Mouse (Mus musculus) splenic B cell, adult 2 months (primary cell): ENCODE measurements around the gene D630045J12Rik.

ENCODE experiments used
- DNase-seq: peaks from one replicate; pipeline ENCODE4 v3.0.0-alpha.2; 2011; ENCODE audit warnings: low read depth, low spot score
- H3K27me3 ChIP-seq: 2 replicates; pipeline ENCODE4 v1.6.1; 2012; ENCODE audit warnings: mild to moderate bottlenecking, low read length, moderate library complexity, mixed read lengths; ENCODE audit not compliant: control insufficient read depth, poor library complexity, insufficient read depth, severe bottlenecking
- H3K36me3 ChIP-seq: 2 replicates; pipeline ENCODE4 v1.6.1; 2012; ENCODE audit warnings: mild to moderate bottlenecking, low read length, moderate library complexity, mixed read lengths; ENCODE audit not compliant: control insufficient read depth, poor library complexity, insufficient read depth, severe bottlenecking

Gene D630045J12Rik

DNA sequence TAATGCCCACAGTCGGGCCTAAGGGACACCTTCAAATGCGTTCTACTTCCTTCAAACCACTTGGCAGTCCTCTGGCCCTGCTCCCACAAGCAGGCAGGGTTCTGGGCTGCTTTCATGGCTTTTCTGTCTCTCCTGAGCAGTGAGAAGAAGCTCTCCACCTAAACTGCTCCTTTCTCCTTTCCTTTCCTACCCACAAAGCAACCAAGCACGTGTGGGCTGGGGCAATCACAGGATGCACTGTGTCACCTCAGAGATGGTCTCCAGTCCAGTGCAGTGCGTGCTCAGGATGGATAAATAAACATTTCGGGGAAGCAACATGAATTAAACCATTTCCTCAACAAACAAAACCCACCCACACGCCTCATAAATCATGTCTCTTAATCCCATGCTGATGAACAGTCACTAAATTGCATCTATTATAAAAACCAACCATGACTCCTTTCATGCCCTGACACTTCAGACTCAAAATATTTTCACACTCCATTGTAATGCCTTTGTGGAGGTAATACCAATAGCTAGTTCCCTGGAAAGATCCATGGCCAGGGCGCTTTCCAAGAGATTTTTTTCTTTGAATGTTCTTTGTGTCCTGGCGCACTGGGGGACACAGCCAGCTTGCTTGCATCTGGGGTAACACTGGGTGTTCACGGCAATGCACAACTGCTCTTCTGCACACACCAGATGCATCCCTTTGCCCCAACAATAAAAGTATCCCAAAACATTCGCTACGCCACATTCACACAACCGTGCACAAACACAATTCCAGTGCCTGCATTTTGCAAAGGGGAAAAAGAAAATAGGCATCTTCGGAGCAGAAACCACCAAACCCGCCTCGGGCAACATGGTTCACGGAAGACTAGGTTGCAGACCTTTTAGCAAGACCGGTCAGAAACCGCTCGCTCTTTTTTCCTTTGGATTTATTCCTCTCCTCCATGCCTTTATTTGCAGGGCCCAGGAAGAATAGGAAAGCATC is 758 bp downstream of the D630045J12Rik start:
- no peak for DNase-seq
- Histone ChIP-seq H3K36me3 (no peaks in the 10 kb centered on the region), H3K27me3 (no peaks in the 10 kb centered on the region)

GRCm38 (mm10) chr6:38252139-38252538 is 1.7 kb downstream of the D630045J12Rik start:
- H3K27me3 ChIP-seq: no peaks in the 10 kb centered on the region
- no peak for DNase-seq
- H3K36me3 ChIP-seq: no peaks in the 10 kb centered on the region

GRCm38 (mm10) chr6:38251464-38251863 is 2.3 kb downstream of the D630045J12Rik start:
- no peak for DNase-seq
- H3K27me3 ChIP-seq: no peaks in the 10 kb centered on the region
- no peaks in the 10 kb centered on the region for H3K36me3 ChIP-seq

- DNase-seq: no peak
- no peaks in the 10 kb centered on the region for H3K27me3 ChIP-seq
- H3K36me3 ChIP-seq: no peaks in the 10 kb centered on the region
Observed at GRCm38 (mm10) chr6:38247362-38247761, 6.4 kb downstream of the D630045J12Rik start.

DNA sequence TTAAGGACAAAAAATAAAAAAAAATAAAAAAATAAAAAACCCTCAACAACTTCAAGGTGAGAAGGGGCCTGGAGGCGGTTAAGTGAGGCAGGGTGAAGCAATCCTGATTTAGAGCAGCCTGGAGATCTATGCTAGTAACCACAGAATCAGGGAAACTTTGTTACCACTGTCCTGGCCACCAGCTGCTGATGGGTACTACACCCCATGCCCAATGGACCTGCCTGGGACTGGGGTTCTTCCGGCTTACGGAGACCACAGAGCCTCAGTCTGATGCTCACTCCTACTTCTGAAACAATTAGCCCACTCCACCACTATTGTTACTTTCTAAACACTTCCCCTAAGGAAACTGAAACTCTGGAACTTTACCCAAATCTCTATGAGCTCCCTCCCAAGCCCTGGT is 9.0 kb downstream of the D630045J12Rik start:
- Histone ChIP-seq H3K36me3 (no peaks in the 10 kb centered on the region), H3K27me3 (no peaks in the 10 kb centered on the region)
- no peak for DNase-seq

- Histone ChIP-seq H3K27me3 (no peaks in the 10 kb centered on the region), H3K36me3 (no peaks in the 10 kb centered on the region)
- no peak for DNase-seq
Observed at GRCm38 (mm10) chr6:38244167-38244566, 9.6 kb downstream of the D630045J12Rik start.

DNA sequence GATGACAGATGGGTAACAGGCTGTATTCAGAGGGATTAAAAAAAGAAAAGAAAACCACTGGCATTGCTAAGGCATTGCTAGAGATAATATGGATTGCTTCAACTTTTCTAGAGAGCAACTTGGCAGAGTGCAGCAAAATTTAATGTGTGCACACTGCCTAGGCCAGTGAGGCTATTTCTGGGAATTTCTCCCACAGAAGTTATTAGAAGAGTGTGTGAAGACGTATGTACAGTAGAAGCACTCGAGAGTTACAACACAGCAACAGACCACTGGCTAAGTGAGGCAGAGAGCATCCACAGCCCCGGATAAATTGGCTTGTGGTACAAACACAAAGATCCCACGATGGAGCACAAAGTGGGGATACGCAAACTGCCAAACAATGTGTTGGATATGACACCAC is 11.0 kb downstream of the D630045J12Rik start:
- H3K27me3 ChIP-seq: no peaks in the 10 kb centered on the region
- no peak for DNase-seq
- no peaks in the 10 kb centered on the region for H3K36me3 ChIP-seq

GRCm38 (mm10) chr6:38242295-38242830 is 11.4 kb downstream of the D630045J12Rik start:
- H3K27me3 ChIP-seq: no peaks in the 10 kb centered on the region
- no peaks in the 10 kb centered on the region for H3K36me3 ChIP-seq
- DNase-seq: no peak

DNA sequence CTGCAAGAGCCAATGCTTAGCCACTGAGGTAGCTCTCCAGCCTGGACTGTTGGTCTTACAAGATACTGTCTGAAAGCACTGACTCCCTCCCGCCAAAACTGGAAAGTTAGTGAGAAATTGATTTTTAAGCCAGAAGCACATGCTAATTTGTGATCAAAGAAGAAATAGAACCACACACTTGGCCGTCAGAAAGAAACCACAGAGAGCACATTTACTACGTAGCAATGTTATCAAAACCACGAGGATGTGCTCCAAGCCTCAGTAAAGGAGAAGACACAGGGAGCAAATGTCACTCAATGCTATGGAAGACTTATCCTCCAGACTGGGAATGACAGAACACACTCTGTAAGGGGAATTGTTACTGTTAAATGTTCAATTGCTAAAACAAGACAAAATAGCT is 12.3 kb downstream of the D630045J12Rik start:
- H3K27me3 ChIP-seq: no peaks in the 10 kb centered on the region
- H3K36me3 ChIP-seq: no peaks in the 10 kb centered on the region
- DNase-seq: no peak

DNA sequence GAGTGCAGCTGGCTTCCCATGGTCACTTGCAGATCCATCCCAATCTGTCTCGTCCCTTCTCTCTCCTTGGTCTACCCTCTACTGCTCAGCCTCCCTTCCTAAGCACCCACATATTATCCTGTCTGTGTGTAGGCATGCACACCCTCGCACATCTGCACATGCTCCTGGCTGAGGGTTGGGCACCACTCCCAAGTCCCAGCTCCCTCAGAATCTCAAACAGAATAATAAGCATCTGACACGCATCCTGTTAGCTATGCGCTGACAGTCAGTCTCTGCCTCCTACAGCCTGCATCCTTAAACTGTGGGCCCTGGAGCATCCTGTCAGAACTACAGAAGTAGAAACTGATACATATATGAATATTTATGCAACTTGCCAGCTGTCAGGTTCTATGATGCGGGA is 13.2 kb downstream of the D630045J12Rik start:
- DNase-seq: no peak
- Histone ChIP-seq H3K36me3 (no peaks in the 10 kb centered on the region), H3K27me3 (no peaks in the 10 kb centered on the region)

GRCm38 (mm10) chr6:38238382-38238781 is 15.4 kb downstream of the D630045J12Rik start:
- DNase-seq: no peak
- H3K27me3 ChIP-seq: no peaks in the 10 kb centered on the region

GRCm38 (mm10) chr6:38235991-38236658 is 17.7 kb downstream of the D630045J12Rik start:
- no peak for DNase-seq
- Histone ChIP-seq H3K36me3 (no peaks in the 10 kb centered on the region), H3K27me3 (no peaks in the 10 kb centered on the region)

More at GRCm38 (mm10) chr6:38238382-38238781, 15.4 kb downstream of the D630045J12Rik start:
- no peaks in the 10 kb centered on the region for H3K36me3 ChIP-seq

GRCm38 (mm10) chr6:38233803-38234202 is 20.0 kb downstream of the D630045J12Rik start:
- Histone ChIP-seq H3K27me3 (no peaks in the 10 kb centered on the region), H3K36me3 (no peaks in the 10 kb centered on the region)
- DNase-seq: no peak

- H3K36me3 ChIP-seq: no peaks in the 10 kb centered on the region
- no peaks in the 10 kb centered on the region for H3K27me3 ChIP-seq
- no peak for DNase-seq
Observed at GRCm38 (mm10) chr6:38232917-38233316, 20.9 kb downstream of the D630045J12Rik start.

GRCm38 (mm10) chr6:38231994-38232393 is 21.8 kb downstream of the D630045J12Rik start:
- H3K27me3 ChIP-seq: no peaks in the 10 kb centered on the region
- no peak for DNase-seq

More at GRCm38 (mm10) chr6:38231994-38232393, 21.8 kb downstream of the D630045J12Rik start:
- H3K36me3 ChIP-seq: no peaks in the 10 kb centered on the region
